Mouse (Mus musculus) right cerebral cortex, postnatal 36 days (tissue): ENCODE measurements around the gene Ifnb1.

Experiments used
- DNase-seq, 2 experiments: peaks; one replicate each; pipeline ENCODE4 v3.0.0; 2022; ENCODE audit warnings: low spot score in 2 of 2, mixed read lengths in 1 of 2

Ifnb1 gene

DNA sequence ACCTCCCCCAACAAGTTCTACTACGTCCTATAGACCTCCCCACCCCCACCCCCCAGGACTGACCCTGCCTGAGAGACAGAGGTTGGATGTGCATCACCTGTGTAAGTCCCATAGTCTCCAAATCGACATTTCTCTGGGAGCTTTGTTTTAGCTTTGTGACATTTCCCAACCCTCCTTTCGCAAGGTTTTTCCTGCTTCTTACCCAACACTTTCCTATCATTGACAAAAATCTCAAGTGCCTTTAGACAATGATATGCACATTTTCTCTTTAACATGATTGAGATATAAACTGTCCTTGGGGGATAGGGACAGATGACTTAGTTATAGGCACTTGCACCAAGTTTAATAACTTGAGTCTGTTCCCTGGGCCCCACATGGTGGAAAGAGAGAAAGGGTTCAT lies 21.3 kb downstream of the Ifnb1 start:
- no peak for DNase-seq

DNA sequence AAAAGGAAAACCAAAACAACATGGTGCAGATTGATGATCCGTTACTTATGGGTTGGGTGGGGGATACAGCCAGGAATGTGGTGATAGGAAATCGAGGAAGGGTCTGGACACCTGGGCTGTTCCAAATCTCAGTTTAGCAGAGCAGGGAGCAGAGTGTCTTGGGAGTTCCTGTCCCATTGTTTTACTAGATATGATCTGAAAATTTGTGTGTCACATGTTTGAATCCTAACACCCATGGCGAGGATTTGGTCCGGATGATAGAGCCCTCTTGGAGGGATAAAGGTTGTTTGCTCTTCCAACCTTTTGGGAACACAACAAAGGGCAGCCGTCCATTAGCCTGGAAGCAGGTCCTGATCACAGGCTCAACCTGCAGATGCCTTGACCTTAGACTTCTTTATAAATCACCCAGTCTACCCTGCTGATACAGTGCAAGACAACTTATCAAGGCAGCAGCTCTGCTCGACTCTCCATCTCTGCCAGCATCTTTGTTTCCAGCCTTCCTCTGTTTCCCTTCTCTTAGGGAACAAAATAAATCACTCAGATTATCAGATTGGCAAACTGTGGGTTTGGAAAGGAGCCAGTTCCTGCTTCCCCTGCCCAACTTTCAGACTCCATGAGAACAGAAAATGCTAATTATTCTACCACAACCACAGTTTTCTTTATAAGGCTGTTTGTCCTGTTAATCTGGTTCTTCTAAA lies 26.1 kb downstream of the Ifnb1 start:
- no peak for DNase-seq

DNA sequence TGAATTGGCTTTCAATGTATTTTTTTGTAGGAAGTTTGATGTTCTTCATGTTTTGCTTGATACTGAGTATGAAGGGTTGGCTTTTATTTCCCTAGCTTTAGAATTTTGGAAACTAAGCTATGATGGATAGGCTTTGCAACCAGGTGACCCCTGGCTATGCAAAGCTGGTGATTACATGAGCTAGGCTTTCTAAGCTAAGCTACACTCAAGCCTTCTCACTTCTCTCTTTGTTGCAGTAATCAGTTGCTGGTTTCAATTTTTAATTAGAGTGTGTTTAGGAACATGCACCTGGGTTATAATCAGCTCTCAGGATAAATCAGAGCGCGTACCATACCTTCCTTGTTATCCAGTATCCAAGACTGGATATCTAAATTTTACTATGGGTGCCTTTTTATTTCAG lies 33.0 kb downstream of the Ifnb1 start:
- DNase-seq: no peak

DNA sequence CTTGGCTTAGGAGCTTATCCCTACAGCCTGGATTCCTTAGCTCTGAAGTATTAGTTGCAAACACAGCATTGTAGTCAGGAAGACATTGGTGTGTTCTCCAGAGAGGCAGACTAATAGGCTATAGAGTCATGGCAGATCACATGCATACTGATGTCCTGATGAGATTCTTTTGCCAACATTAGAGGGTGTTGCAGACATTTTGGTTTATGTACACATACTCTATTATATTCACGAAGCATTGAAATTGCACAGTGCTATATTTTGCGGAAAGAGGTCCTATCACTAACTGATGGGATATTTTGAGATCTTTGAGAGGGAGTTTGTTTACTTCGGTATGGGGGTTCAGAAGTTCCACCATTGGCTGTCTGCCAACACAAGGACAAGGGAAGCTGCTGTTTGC lies 34.5 kb downstream of the Ifnb1 start:
- DNase-seq: no peak

DNA sequence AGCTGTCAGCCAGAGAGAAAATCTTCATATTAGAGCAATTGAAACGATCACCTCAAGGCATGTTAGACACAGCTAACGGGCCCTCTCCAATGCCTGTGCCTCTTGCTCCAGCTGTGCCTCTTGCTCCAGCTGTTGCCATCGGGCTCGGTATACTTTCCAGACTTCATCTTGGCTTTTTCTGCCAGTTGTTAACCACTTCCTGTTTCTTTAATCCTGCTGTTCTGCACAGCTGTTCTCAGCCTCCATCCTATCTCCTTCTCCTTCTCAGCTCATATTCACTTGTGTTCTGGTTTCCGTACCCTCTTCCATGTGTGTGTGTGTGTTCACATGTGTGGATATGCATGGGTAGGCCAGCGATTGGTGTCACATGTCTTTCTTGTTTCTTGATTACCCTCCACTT lies 42.4 kb downstream of the Ifnb1 start:
- no peak for DNase-seq

DNA sequence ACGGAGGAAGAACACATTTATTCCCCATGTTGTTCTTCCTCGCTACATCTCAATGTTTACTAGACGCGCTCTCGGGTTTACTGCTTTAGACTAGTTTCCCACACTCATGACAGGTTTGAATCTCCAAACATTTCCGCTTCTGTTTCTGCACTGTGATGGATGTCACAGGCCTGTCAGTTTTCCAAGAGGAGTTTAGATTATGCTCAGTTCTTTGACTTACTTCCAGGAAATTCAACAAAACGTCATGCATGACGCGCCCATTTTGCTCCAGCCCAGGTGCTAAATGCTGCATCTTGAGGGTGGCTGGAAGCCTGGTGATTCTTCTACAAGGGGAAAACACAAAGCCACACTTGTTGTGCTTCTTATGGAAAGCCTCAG lies 43.8 kb downstream of the Ifnb1 start:
- no peak for DNase-seq

DNA sequence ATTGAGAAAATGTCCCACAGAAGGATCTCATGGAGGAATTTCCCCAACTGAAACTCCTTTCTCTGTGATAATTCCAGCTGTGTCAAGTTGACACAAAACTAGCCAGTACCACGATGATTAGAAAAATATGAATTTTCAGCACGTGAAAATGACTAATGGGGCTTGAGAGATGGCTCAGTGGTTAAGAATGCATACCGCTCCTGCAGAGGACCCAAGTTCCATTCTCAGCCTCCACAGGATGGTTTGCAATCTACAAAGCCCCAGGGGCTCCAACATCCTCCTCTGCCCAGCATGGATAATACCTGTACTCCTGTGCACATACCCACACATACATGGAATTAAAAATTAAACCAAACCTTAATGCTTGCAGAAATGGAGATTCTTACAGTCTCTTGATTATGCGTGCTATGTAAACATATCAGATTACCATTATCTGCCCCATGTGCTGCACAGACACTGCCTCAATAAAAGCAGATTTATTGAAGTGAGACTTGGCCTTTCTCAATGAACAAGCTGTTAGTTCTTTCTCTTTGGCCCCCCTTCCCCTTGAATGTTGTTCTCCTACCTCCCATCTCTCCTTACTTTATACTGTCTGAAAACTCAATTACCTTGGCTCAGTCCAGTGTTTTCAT lies 44.3 kb downstream of the Ifnb1 start:
- DNase-seq: no peak

DNA sequence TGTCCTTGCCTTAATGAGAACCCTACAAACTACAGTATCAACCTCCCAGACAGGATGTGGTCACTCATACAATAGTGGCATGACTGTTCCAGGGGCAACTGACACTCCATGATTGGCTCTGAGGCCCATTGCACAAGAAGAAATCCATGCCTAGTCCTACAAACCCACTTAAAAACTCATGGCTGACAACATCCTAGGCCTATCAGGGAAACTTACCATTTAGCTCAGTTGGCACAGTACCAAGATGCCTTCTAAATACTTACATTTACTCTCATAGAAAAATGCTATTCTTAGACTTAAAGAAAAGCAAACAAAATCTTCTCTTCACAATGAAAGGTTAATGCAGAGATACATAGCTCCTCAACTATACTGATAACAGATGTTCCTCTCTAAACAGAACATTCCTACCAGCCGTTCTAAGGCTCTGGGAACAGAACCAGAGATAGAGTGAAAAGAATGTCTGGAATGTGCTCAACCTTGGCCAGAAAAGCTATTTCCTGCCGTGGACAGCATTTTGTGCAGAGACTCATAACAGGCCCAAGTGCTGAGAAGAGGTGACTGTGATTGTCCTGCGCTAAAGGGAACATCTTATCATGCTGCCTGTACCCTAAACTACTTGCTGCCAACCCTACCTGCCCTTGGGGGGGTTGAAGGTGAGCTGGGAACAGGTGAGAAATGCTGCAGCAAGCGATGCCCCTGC lies 45.9 kb downstream of the Ifnb1 start:
- DNase-seq: no peak

DNA sequence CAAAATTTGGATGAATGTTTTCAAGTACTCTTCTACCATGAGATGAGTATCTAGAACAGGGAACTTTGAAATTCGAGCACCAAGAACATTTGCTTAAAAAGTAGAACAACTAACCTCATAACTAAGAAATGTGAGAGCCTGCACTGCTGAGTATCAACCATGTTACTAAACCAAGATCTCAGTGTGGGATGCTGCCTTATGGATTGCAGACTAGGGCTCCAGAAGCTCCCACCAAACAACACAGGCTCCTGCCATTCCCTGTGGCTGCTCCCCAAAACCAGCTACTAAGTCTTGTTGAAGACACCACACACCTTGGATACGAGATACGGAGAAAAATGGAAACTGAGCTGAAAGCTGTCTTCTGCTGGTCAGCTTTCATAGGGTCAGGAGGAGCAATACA lies 46.5 kb downstream of the Ifnb1 start:
- DNase-seq: no peak
